Mouse (Mus musculus): ENCODE measurements around the gene Vamp1.

Gene Vamp1

GRCm38 (mm10) chr6:125294049-125294448 lies 78.7 kb downstream of the Vamp1 start:
- no peak for DNase-seq
